ENCODE assay signal across 16 mouse cellular contexts in the genomic region with DNA sequence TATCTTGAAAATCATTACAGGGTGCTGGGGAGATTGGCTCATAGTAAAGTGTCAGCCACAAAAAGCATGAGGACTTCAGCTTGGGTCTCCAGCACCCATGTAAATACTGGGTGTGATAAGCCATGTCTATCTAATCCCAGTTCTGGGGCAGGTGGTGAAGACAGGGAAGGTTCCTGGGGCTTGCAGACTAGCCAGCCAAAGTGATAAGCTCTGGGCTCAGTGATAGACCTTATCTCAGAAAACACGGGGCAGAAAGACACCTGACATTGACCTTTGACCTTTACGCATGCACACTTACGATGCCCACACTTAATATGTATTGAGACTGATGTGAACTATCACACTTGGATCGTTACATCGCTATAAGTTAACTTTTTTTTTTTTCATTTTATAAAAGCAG.
"Had no signal": no experiment of that assay in that cellular context is flagged by ENCODE, and none has a peak within 500 bp of the region (broad histone marks: within the 10 kb centered on the region; RNA-seq: fewer than 3 reads in every experiment).

No protein-coding gene starts in this region.

- H3K36me3 ChIP-seq: neural tube, embryonic 15.5 days had no signal

- H3K9me3 ChIP-seq: limb, embryonic 10.5 days; megakaryocyte, embryonic 14.5 days; midbrain, embryonic 13.5 days; neural tube, embryonic 15.5 days had no signal

- H3K27ac ChIP-seq: layer of hippocampus, adult 2 months; limb, embryonic 10.5 days; midbrain, embryonic 13.5 days; neural tube, embryonic 15.5 days; stomach, postnatal 0 days had no signal

- H3K4me2 ChIP-seq: lung, embryonic 14.5 days; midbrain, embryonic 13.5 days; neural tube, embryonic 15.5 days had no signal

- DNase-seq: kidney, adult 18-20 months; kidney, postnatal 10 days; kidney, postnatal 4 days; lung, embryonic 14.5 days; lung, postnatal 10 days; lung, postnatal 4 days; right cerebral cortex, adult 18-20 months; right cerebral cortex, postnatal 25 days; thymus, postnatal 4 days had no signal

- H3K4me3 ChIP-seq: layer of hippocampus, adult 2 months; limb, embryonic 10.5 days; megakaryocyte, embryonic 14.5 days; midbrain, embryonic 13.5 days; myocyte; neural tube, embryonic 15.5 days had no signal

- H3K9ac ChIP-seq: lung, embryonic 14.5 days; midbrain, embryonic 13.5 days; neural tube, embryonic 15.5 days had no signal

- ATAC-seq: midbrain, embryonic 13.5 days had no signal

- H3K27me3 ChIP-seq: megakaryocyte, embryonic 14.5 days; midbrain, embryonic 13.5 days; neural tube, embryonic 15.5 days had no signal
